Mouse (Mus musculus): ENCODE measurements around the gene Gm10282.
A peak's percentile ranks its signal among the peaks of the same experiment; 100 is the strongest.

The Gm10282 gene

GRCm38 (mm10) chr8:72261431-72261830, 43.6 kb downstream of the Gm10282 start:
- DNase-seq (ENCODE audit: low spot score in 2 of 2) = no peak

GRCm38 (mm10) chr8:72261019-72261418, 44.0 kb downstream of the Gm10282 start:
- peak; percentile 50 to 79 for DNase-seq (ENCODE audit: low spot score in 2 of 2)

- peak in 1 of 2 experiments; percentile 38 for DNase-seq (ENCODE audit: low spot score in 2 of 2)
Observed at GRCm38 (mm10) chr8:72260585-72260984, 44.5 kb downstream of the Gm10282 start.

- no peak for DNase-seq (ENCODE audit: low spot score in 2 of 2)
Observed at GRCm38 (mm10) chr8:72259862-72260261, 45.2 kb downstream of the Gm10282 start.

GRCm38 (mm10) chr8:72257902-72258238, 47.2 kb downstream of the Gm10282 start:
- DNase-seq (ENCODE audit: low spot score in 2 of 2) = no peak

- DNase-seq (ENCODE audit: low spot score in 2 of 2) = peak in 1 of 2 experiments; percentile 72
Observed at GRCm38 (mm10) chr8:72257171-72257901, 47.7 kb downstream of the Gm10282 start.

All from spleen, postnatal 10 days (tissue).